ENCODE assay signal across 22 mouse cellular contexts in genomic region chr8:124384336-124384735, GRCm38 (mm10). TPM values are rescaled to one million over a fixed set of nuclear protein-coding genes. Genes with fewer than 3 reads are reported as not detected.
"Had no signal": no experiment of that assay in that cellular context is flagged by ENCODE, and none has a peak within 500 bp of the region (broad histone marks: within the 10 kb centered on the region; RNA-seq: fewer than 3 reads in every experiment).

No protein-coding gene starts in this region.

- H3K4me3 ChIP-seq: limb, embryonic 10.5 days; limb, embryonic 13.5 days; liver, embryonic 12.5 days; liver, embryonic 15.5 days; lung, embryonic 15.5 days; midbrain, embryonic 10.5 days; midbrain, embryonic 13.5 days; myocyte; neural tube, embryonic 13.5 days; stomach, embryonic 15.5 days had no signal

- H3K27ac ChIP-seq: kidney, postnatal 0 days; limb, embryonic 10.5 days; limb, embryonic 13.5 days; liver, embryonic 12.5 days; liver, embryonic 15.5 days; lung, embryonic 15.5 days; midbrain, embryonic 10.5 days; midbrain, embryonic 13.5 days; neural tube, embryonic 13.5 days; stomach, embryonic 15.5 days had no signal

- H3K4me1 ChIP-seq: limb, embryonic 10.5 days; limb, embryonic 13.5 days; liver, embryonic 12.5 days; liver, embryonic 15.5 days; lung, embryonic 15.5 days; stomach, embryonic 15.5 days had no signal

- H3K27me3 ChIP-seq: limb, embryonic 13.5 days; liver, embryonic 12.5 days; liver, embryonic 15.5 days; lung, embryonic 15.5 days; midbrain, embryonic 13.5 days; neural tube, embryonic 13.5 days; stomach, embryonic 15.5 days had no signal

- DNase-seq: kidney, postnatal 25 days; liver; lung, adult 18-20 months; lung, postnatal 10 days; lung, postnatal 36 days; retina, postnatal 1 day; right cerebral cortex, postnatal 25 days; spleen, adult 18-20 months; thymus, postnatal 25 days had no signal

RNA-seq across cellular contexts. Expression of gene Pgbd5, which starts 55.1 kb away (rescaled TPM):
- total RNA-seq: monocyte, adult 5-6 weeks; neutrophil, adult 5-6 weeks had no signal
